Mouse (Mus musculus): ENCODE measurements around the gene Eif2ak1. TPM values are rescaled to one million over a fixed set of nuclear protein-coding genes. Genes with fewer than 3 reads are reported as not detected.

Gene Eif2ak1
- polyA plus RNA-seq, 1 experiment from 2014 or later: 52.8 TPM

- Histone ChIP-seq H3K9ac (ENCODE audit: low read length) (no peak overlapping the region), H3K36me3 (ENCODE audit: control insufficient read depth, insufficient read depth, low read length) (peaks cover 15% of the 10 kb centered on the region; the same call in 1 of the 2 replicates), H3K27me3 (ENCODE audit: control insufficient read depth, insufficient read depth, low read length) (no peaks in the 10 kb centered on the region), H3K9me3 (ENCODE audit: control insufficient read depth, low read length) (no peaks in the 10 kb centered on the region), H3K4me2 (no peak overlapping the region), H3K4me1 (ENCODE audit: control insufficient read depth, insufficient read depth, low read length) (no peaks in the 10 kb centered on the region), H3K4me3 (ENCODE audit: low read depth, low read length) (no peak overlapping the region), H3K27ac (ENCODE audit: low read depth, low read length) (no peak overlapping the region)
- no peak for DNase-seq (ENCODE audit: low spot score, missing footprints)
- no peak for ATAC-seq (ENCODE audit: low FRiP score)
- 91% methylated on average over 9 of the region's 9 CpGs for WGBS
Observed at GRCm38 (mm10) chr5:143916221-143916620, 98.6 kb downstream of the Eif2ak1 start.

GRCm38 (mm10) chr5:143917418-143917817 is 99.8 kb downstream of the Eif2ak1 start:
- Histone ChIP-seq H3K9me3 (ENCODE audit: control insufficient read depth, low read length) (no peaks in the 10 kb centered on the region), H3K4me2 (no peak overlapping the region), H3K27me3 (ENCODE audit: control insufficient read depth, insufficient read depth, low read length) (no peaks in the 10 kb centered on the region), H3K4me3 (ENCODE audit: low read depth, low read length) (no peak overlapping the region), H3K27ac (ENCODE audit: low read depth, low read length) (no peak overlapping the region), H3K36me3 (ENCODE audit: control insufficient read depth, insufficient read depth, low read length) (peaks cover 15% of the 10 kb centered on the region; the same call in 1 of the 2 replicates), H3K4me1 (ENCODE audit: control insufficient read depth, insufficient read depth, low read length) (no peaks in the 10 kb centered on the region), H3K9ac (ENCODE audit: low read length) (no peak overlapping the region)
- ATAC-seq (ENCODE audit: low FRiP score): no peak
- no peak for DNase-seq (ENCODE audit: low spot score, missing footprints)
- WGBS: 58% methylated on average over 5 of the region's 5 CpGs

GRCm38 (mm10) chr5:143918120-143918519 is 100.5 kb downstream of the Eif2ak1 start:
- Histone ChIP-seq H3K4me3 (ENCODE audit: low read depth, low read length) (no peak overlapping the region), H3K27me3 (ENCODE audit: control insufficient read depth, insufficient read depth, low read length) (no peaks in the 10 kb centered on the region), H3K4me1 (ENCODE audit: control insufficient read depth, insufficient read depth, low read length) (no peaks in the 10 kb centered on the region), H3K9ac (ENCODE audit: low read length) (no peak overlapping the region), H3K4me2 (no peak overlapping the region), H3K27ac (ENCODE audit: low read depth, low read length) (no peak overlapping the region), H3K9me3 (ENCODE audit: control insufficient read depth, low read length) (no peaks in the 10 kb centered on the region), H3K36me3 (ENCODE audit: control insufficient read depth, insufficient read depth, low read length) (peaks cover 15% of the 10 kb centered on the region; the same call in 1 of the 2 replicates)
- WGBS: 94% methylated on average over 3 of the region's 3 CpGs
- DNase-seq (ENCODE audit: low spot score, missing footprints): no peak
- ATAC-seq (ENCODE audit: low FRiP score): no peak

GRCm38 (mm10) chr5:143924781-143925452 is 107.3 kb downstream of the Eif2ak1 start:
- ATAC-seq (ENCODE audit: low FRiP score) (no peak), DNase-seq (ENCODE audit: low spot score, missing footprints) (no peak)
- Histone ChIP-seq H3K4me1 (ENCODE audit: control insufficient read depth, insufficient read depth, low read length) (no peaks in the 10 kb centered on the region), H3K9ac (ENCODE audit: low read length) (no peak overlapping the region), H3K9me3 (ENCODE audit: control insufficient read depth, low read length) (no peaks in the 10 kb centered on the region), H3K27me3 (ENCODE audit: control insufficient read depth, insufficient read depth, low read length) (no peaks in the 10 kb centered on the region), H3K4me3 (ENCODE audit: low read depth, low read length) (no peak overlapping the region), H3K4me2 (no peak overlapping the region), H3K36me3 (ENCODE audit: control insufficient read depth, insufficient read depth, low read length) (peaks cover 17% of the 10 kb centered on the region), H3K27ac (ENCODE audit: low read depth, low read length) (no peak overlapping the region)
- 92% methylated on average over 6 of the region's 6 CpGs for WGBS

- no peak within 1 kb of the TSS for H3K9ac ChIP-seq (ENCODE audit: low read length)
- no peaks in the 10 kb centered on the region for H3K27me3 ChIP-seq (ENCODE audit: control insufficient read depth, insufficient read depth, low read length)
- H3K9me3 ChIP-seq (ENCODE audit: control insufficient read depth, low read length): no peaks in the 10 kb centered on the region
- 93% methylated on average over 8 of the region's 8 CpGs for WGBS
- peaks cover 17% of the 10 kb centered on the region for H3K36me3 ChIP-seq (ENCODE audit: control insufficient read depth, insufficient read depth, low read length)
- H3K4me2 ChIP-seq: no peak within 1 kb of the TSS
- no peaks in the 10 kb centered on the region for H3K4me1 ChIP-seq (ENCODE audit: control insufficient read depth, insufficient read depth, low read length)
- DNase-seq (ENCODE audit: low spot score, missing footprints) (no peak), ATAC-seq (ENCODE audit: low FRiP score) (no peak)
- no peak within 1 kb of the TSS for H3K4me3 ChIP-seq (ENCODE audit: low read depth, low read length)
- H3K27ac ChIP-seq (ENCODE audit: low read depth, low read length): no peak within 1 kb of the TSS
Observed at GRCm38 (mm10) chr5:143927875-143928274, 110.3 kb downstream of the Eif2ak1 start, which contains the start of gene Gm42421. Gene Gm42421, plus strand, starts transcription at chr5:143928175.

GRCm38 (mm10) chr5:143929291-143929690 is 111.7 kb downstream of the Eif2ak1 start:
- Histone ChIP-seq H3K36me3 (ENCODE audit: control insufficient read depth, insufficient read depth, low read length) (peaks cover 17% of the 10 kb centered on the region), H3K9ac (ENCODE audit: low read length) (no peak overlapping the region), H3K27ac (ENCODE audit: low read depth, low read length) (no peak overlapping the region), H3K4me1 (ENCODE audit: control insufficient read depth, insufficient read depth, low read length) (no peaks in the 10 kb centered on the region), H3K27me3 (ENCODE audit: control insufficient read depth, insufficient read depth, low read length) (no peaks in the 10 kb centered on the region), H3K4me2 (no peak overlapping the region), H3K4me3 (ENCODE audit: low read depth, low read length) (no peak overlapping the region), H3K9me3 (ENCODE audit: control insufficient read depth, low read length) (no peaks in the 10 kb centered on the region)
- DNase-seq (ENCODE audit: low spot score, missing footprints): no peak
- no peak for ATAC-seq (ENCODE audit: low FRiP score)
- 93% methylated on average over 4 of the region's 4 CpGs for WGBS

- Histone ChIP-seq H3K4me2 (no peak overlapping the region), H3K27me3 (ENCODE audit: control insufficient read depth, insufficient read depth, low read length) (no peaks in the 10 kb centered on the region), H3K9me3 (ENCODE audit: control insufficient read depth, low read length) (no peaks in the 10 kb centered on the region), H3K36me3 (ENCODE audit: control insufficient read depth, insufficient read depth, low read length) (peaks cover 11% of the 10 kb centered on the region), H3K27ac (ENCODE audit: low read depth, low read length) (no peak overlapping the region), H3K4me1 (ENCODE audit: control insufficient read depth, insufficient read depth, low read length) (no peaks in the 10 kb centered on the region), H3K4me3 (ENCODE audit: low read depth, low read length) (no peak overlapping the region), H3K9ac (ENCODE audit: low read length) (no peak overlapping the region)
- WGBS: 97% methylated on average over 12 of the region's 12 CpGs
- ATAC-seq (ENCODE audit: low FRiP score) (no peak), DNase-seq (ENCODE audit: low spot score, missing footprints) (no peak)
Observed at GRCm38 (mm10) chr5:143930656-143931055, 113.1 kb downstream of the Eif2ak1 start.

- DNase-seq (ENCODE audit: low spot score, missing footprints): no peak
- H3K36me3 ChIP-seq (ENCODE audit: control insufficient read depth, insufficient read depth, low read length): peaks cover 11% of the 10 kb centered on the region
Observed at GRCm38 (mm10) chr5:143931863-143932580, 114.4 kb downstream of the Eif2ak1 start.

GRCm38 (mm10) chr5:143932831-143933230 is 115.2 kb downstream of the Eif2ak1 start, which contains the start of gene Rsph10b:
Gene Rsph10b, plus strand, starts transcription at chr5:143933035.
- Histone ChIP-seq H3K4me1 (ENCODE audit: control insufficient read depth, insufficient read depth, low read length) (no peaks in the 10 kb centered on the region), H3K9me3 (ENCODE audit: control insufficient read depth, low read length) (no peaks in the 10 kb centered on the region), H3K9ac (ENCODE audit: low read length) (no peak within 1 kb of the TSS), H3K27me3 (ENCODE audit: control insufficient read depth, insufficient read depth, low read length) (no peaks in the 10 kb centered on the region), H3K4me3 (ENCODE audit: low read depth, low read length) (no peak within 1 kb of the TSS), H3K27ac (ENCODE audit: low read depth, low read length) (no peak within 1 kb of the TSS), H3K4me2 (no peak within 1 kb of the TSS), H3K36me3 (ENCODE audit: control insufficient read depth, insufficient read depth, low read length) (peaks cover 11% of the 10 kb centered on the region)
- peak; percentile 33; the same call in 1 of the 2 replicates for ATAC-seq (ENCODE audit: low FRiP score)
- WGBS: 14% methylated on average over 8 of the region's 8 CpGs
- DNase-seq (ENCODE audit: low spot score, missing footprints): peak; percentile 89

More at GRCm38 (mm10) chr5:143931863-143932580, 114.4 kb downstream of the Eif2ak1 start:
- Histone ChIP-seq H3K4me3 (ENCODE audit: low read depth, low read length) (no peak overlapping the region), H3K9me3 (ENCODE audit: control insufficient read depth, low read length) (no peaks in the 10 kb centered on the region), H3K27me3 (ENCODE audit: control insufficient read depth, insufficient read depth, low read length) (no peaks in the 10 kb centered on the region), H3K9ac (ENCODE audit: low read length) (no peak overlapping the region), H3K4me1 (ENCODE audit: control insufficient read depth, insufficient read depth, low read length) (no peaks in the 10 kb centered on the region), H3K4me2 (no peak overlapping the region), H3K27ac (ENCODE audit: low read depth, low read length) (no peak overlapping the region)
- ATAC-seq (ENCODE audit: low FRiP score): no peak
- 85% methylated on average over 6 of the region's 6 CpGs for WGBS

Measured in midbrain, embryonic 11.5 days (tissue).